Comparison of ENCODE assay signal across 14 mouse cellular contexts in genomic region chr17:32726360-32726759, GRCm38 (mm10). TPM values are rescaled to one million over a fixed set of nuclear protein-coding genes. Genes with fewer than 3 reads are reported as not detected.
"Had no signal": no experiment of that assay in that cellular context is flagged by ENCODE, and none has a peak within 500 bp of the region (broad histone marks: within the 10 kb centered on the region; RNA-seq: fewer than 3 reads in every experiment).

No protein-coding gene starts in this region.

RNA-seq across cellular contexts. Expression of gene Cyp4f15, which starts 40.9 kb away (rescaled TPM):
- total RNA-seq: gastrocnemius, adult 2 months; gastrocnemius, postnatal 10 days; gastrocnemius, postnatal 25 days; gastrocnemius, postnatal 4 days; granulocyte monocyte progenitor cell, adult 5-6 weeks; heart, postnatal 10 days; heart, postnatal 25 days; heart, postnatal 4 days had no signal
- polyA plus RNA-seq: heart, embryonic 14.5 days; heart, embryonic 16.5 days; inflammation-experienced regulatory T-cells, adult 6 months; intestine, postnatal 0 days; kidney, embryonic 14.5 days; kidney, embryonic 16.5 days had no signal
